Mouse (Mus musculus): ENCODE data around the gene Actn3. TPM values are rescaled to one million over a fixed set of nuclear protein-coding genes. Genes with fewer than 3 reads are reported as not detected.

Actn3 gene
- polyA plus RNA-seq, 1 experiment from 2014 or later: 1.2 TPM

- Histone ChIP-seq H3K9me3 (no peaks in the 10 kb centered on the region), H3K4me1 (replicated peaks) (peaks cover 10% of the 10 kb centered on the region; the same call in 1 of the 2 replicates), H3K9ac (peak within 1 kb of the TSS; percentile 50), H3K27me3 (replicated peaks) (no peaks in the 10 kb centered on the region), H3K27ac (no peak within 1 kb of the TSS), H3K4me3 (replicated peaks) (peak within 1 kb of the TSS; percentile 51), H3K4me2 (replicated peaks) (peak within 1 kb of the TSS; percentile 98), H3K36me3 (no peaks in the 10 kb centered on the region)
- ATAC-seq: peak; percentile 90
- WGBS: 2% methylated on average over 45 of the region's 45 CpGs
These were observed 22.9 kb downstream of the Actn3 start, which contains the start of gene Ctsf for GRCm38 (mm10) chr19:4854552-4855469. TSS of gene Ctsf (plus strand) at chr19:4855130.

DNA sequence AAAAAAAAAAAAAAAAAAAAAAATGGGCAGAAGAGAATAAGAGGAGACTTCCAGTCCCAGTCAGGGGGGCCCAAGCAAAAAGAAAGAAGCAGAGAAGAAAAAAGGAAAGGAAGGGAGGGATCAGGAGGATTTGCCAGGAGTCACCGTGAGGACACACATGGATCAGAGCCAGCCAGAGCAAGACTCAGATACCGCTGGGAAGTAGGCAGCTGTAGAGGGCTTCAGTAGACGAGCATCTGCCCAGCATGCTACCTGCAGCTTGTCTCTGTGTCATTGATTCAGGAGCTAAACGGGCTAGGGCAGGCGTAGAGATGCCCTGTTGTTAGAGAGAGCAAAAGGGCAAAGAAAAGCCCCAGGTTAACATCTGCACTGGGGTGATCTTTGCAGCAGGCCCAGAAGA, 27.4 kb downstream of the Actn3 start:
- ATAC-seq: no peak

GRCm38 (mm10) chr19:4849800-4850199, 27.9 kb downstream of the Actn3 start:
- no peak overlapping the region for H3K4me3 ChIP-seq (replicated peaks)
- no peak overlapping the region for H3K9ac ChIP-seq
- no peak for ATAC-seq
- no peaks in the 10 kb centered on the region for H3K36me3 ChIP-seq
- no peaks in the 10 kb centered on the region for H3K27me3 ChIP-seq (replicated peaks)
- H3K9me3 ChIP-seq: no peaks in the 10 kb centered on the region
- WGBS: 58% methylated on average over 4 of the region's 4 CpGs
- H3K27ac ChIP-seq: no peak overlapping the region
- peaks cover 3% of the 10 kb centered on the region; the same call in 1 of the 2 replicates for H3K4me1 ChIP-seq (replicated peaks)
- H3K4me2 ChIP-seq (replicated peaks): no peak overlapping the region

More for the DNA sequence above, 27.4 kb downstream of the Actn3 start:
- Histone ChIP-seq H3K4me2 (replicated peaks) (no peak overlapping the region), H3K9ac (no peak overlapping the region), H3K4me1 (replicated peaks) (peaks cover 5% of the 10 kb centered on the region; the same call in 1 of the 2 replicates), H3K9me3 (no peaks in the 10 kb centered on the region), H3K4me3 (replicated peaks) (no peak overlapping the region), H3K36me3 (no peaks in the 10 kb centered on the region), H3K27me3 (replicated peaks) (no peaks in the 10 kb centered on the region), H3K27ac (no peak overlapping the region)
- 50% methylated on average over 5 of the region's 5 CpGs for WGBS

- no peak overlapping the region for H3K9ac ChIP-seq
- no peaks in the 10 kb centered on the region for H3K9me3 ChIP-seq
- H3K4me1 ChIP-seq (replicated peaks): no peaks in the 10 kb centered on the region
- H3K4me2 ChIP-seq (replicated peaks): no peak overlapping the region
- no peaks in the 10 kb centered on the region for H3K27me3 ChIP-seq (replicated peaks)
- no peaks in the 10 kb centered on the region for H3K36me3 ChIP-seq
- no peak overlapping the region for H3K27ac ChIP-seq
- no peak overlapping the region for H3K4me3 ChIP-seq (replicated peaks)
- 26% methylated on average over 7 of the region's 7 CpGs for WGBS
- ATAC-seq: no peak
These were observed 30.2 kb downstream of the Actn3 start for GRCm38 (mm10) chr19:4847490-4847889.

DNA sequence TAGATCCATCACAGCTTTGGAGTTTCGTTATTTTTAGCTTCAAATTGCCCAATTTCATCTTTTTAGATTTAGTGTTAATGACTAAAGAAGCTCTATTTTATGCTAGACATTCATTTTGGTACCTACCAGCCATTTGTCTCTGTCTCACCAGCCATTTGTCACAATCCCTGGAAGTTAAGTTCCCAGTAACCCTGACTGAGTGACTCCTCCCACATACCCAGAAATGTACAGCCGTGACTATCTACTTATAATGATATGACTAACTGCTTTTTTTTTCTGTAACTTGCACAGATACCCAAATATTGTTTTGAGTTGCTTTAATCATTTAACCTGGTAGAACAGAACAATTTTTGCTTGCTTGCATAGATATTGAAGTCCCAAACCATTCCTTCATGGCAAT, 31.9 kb downstream of the Actn3 start:
- H3K27me3 ChIP-seq (replicated peaks): peaks cover 10% of the 10 kb centered on the region
- no peaks in the 10 kb centered on the region for H3K4me1 ChIP-seq (replicated peaks)
- no peaks in the 10 kb centered on the region for H3K36me3 ChIP-seq
- no peak overlapping the region for H3K4me2 ChIP-seq (replicated peaks)
- 66% methylated on average over 2 of the region's 2 CpGs for WGBS
- H3K9me3 ChIP-seq: no peaks in the 10 kb centered on the region
- no peak for ATAC-seq
- no peak overlapping the region for H3K9ac ChIP-seq
- H3K27ac ChIP-seq: no peak overlapping the region
- no peak overlapping the region for H3K4me3 ChIP-seq (replicated peaks)

GRCm38 (mm10) chr19:4842611-4843010, 35.1 kb downstream of the Actn3 start:
- Histone ChIP-seq H3K27ac (no peak overlapping the region), H3K4me3 (replicated peaks) (no peak overlapping the region), H3K9ac (no peak overlapping the region), H3K4me2 (replicated peaks) (no peak overlapping the region), H3K36me3 (no peaks in the 10 kb centered on the region), H3K27me3 (replicated peaks) (peaks cover 22% of the 10 kb centered on the region), H3K4me1 (replicated peaks) (peaks cover 17% of the 10 kb centered on the region), H3K9me3 (no peaks in the 10 kb centered on the region)
- 69% methylated on average over 2 of the region's 2 CpGs for WGBS
- ATAC-seq: no peak

GRCm38 (mm10) chr19:4840848-4841247, 36.9 kb downstream of the Actn3 start:
- 79% methylated on average over 9 of the region's 9 CpGs for WGBS
- peaks cover 22% of the 10 kb centered on the region for H3K27me3 ChIP-seq (replicated peaks)
- no peak overlapping the region for H3K27ac ChIP-seq
- peaks cover 23% of the 10 kb centered on the region for H3K4me1 ChIP-seq (replicated peaks)
- no peak for ATAC-seq
- H3K36me3 ChIP-seq: no peaks in the 10 kb centered on the region
- H3K9ac ChIP-seq: no peak overlapping the region
- no peak overlapping the region for H3K4me2 ChIP-seq (replicated peaks)
- H3K9me3 ChIP-seq: no peaks in the 10 kb centered on the region
- H3K4me3 ChIP-seq (replicated peaks): no peak overlapping the region

GRCm38 (mm10) chr19:4839149-4839548, 38.6 kb downstream of the Actn3 start, which contains the start of the genes Ccs and Ccdc87:
TSS of gene Ccs (minus strand) at chr19:4839332.
TSS of gene Ccdc87 (plus strand) at chr19:4839366.
- peak; percentile 99 for ATAC-seq
- WGBS: under 1% methylated on average over 25 of the region's 25 CpGs
- Histone ChIP-seq H3K27me3 (replicated peaks) (peaks cover 22% of the 10 kb centered on the region), H3K9ac (peak within 1 kb of the TSS; percentile 64), H3K4me3 (replicated peaks) (peak within 1 kb of the TSS; percentile 63), H3K27ac (no peak within 1 kb of the TSS), H3K9me3 (no peaks in the 10 kb centered on the region), H3K4me2 (replicated peaks) (peak within 1 kb of the TSS; percentile 96), H3K4me1 (replicated peaks) (peaks cover 23% of the 10 kb centered on the region), H3K36me3 (no peaks in the 10 kb centered on the region)

GRCm38 (mm10) chr19:4838526-4839140, 39.1 kb downstream of the Actn3 start:
- Histone ChIP-seq H3K4me1 (replicated peaks) (peaks cover 23% of the 10 kb centered on the region), H3K9me3 (no peaks in the 10 kb centered on the region), H3K27me3 (replicated peaks) (peaks cover 22% of the 10 kb centered on the region), H3K9ac (peak overlapping the region; percentile 64), H3K27ac (no peak overlapping the region), H3K4me3 (replicated peaks) (peak overlapping the region; percentile 63), H3K36me3 (no peaks in the 10 kb centered on the region), H3K4me2 (replicated peaks) (peak overlapping the region; percentile 96)
- ATAC-seq: peak; percentile 52
- 26% methylated on average over 10 of the region's 10 CpGs for WGBS

DNA sequence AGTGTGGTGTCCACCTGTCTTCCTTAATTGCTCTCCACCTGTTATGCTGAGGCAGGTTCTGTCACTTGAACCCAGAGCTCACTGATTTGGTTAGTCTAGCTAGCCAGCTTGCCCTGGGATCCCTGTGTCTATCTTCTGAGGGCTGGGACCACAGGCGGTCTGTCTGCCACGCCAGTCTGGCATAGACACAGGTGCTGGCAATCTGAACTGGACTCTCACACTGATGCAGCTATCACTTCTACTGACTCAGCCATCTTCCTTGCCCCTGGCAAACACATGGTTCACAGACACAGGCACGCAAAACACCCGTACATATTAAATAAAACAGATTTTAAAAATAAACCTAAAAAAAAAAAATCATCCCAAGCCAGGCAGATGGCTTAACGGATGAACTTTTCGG, 40.7 kb downstream of the Actn3 start:
- 93% methylated on average over 6 of the region's 6 CpGs for WGBS
- no peaks in the 10 kb centered on the region for H3K36me3 ChIP-seq
- ATAC-seq: no peak
- no peak overlapping the region for H3K4me3 ChIP-seq (replicated peaks)
- H3K9me3 ChIP-seq: no peaks in the 10 kb centered on the region
- no peak overlapping the region for H3K4me2 ChIP-seq (replicated peaks)
- no peak overlapping the region for H3K27ac ChIP-seq
- peaks cover 22% of the 10 kb centered on the region for H3K27me3 ChIP-seq (replicated peaks)
- peaks cover 23% of the 10 kb centered on the region for H3K4me1 ChIP-seq (replicated peaks)
- no peak overlapping the region for H3K9ac ChIP-seq

DNA sequence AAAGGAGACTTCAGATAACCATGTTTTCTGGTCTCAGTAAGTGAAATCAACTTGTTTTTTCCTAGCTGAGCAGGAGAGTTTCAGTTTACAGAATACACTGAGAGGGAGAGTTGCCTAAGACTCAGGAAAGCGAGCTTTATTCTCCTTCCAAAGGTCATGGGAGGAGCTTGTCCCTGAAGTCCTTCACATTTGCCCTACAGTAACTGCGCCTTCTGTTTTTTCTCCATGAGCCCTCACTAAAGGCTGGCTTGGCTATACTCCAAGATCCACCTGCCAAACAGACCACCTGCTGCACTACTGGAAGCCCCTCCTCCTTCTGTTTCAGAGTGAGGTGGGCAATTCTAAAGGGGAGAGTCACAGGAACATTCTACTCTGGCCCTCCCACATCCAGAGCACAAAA, 41.6 kb downstream of the Actn3 start:
- WGBS: 62% methylated on average over 2 of the region's 2 CpGs
- H3K36me3 ChIP-seq: no peaks in the 10 kb centered on the region
- H3K27me3 ChIP-seq (replicated peaks): peaks cover 14% of the 10 kb centered on the region
- ATAC-seq: no peak
- no peak overlapping the region for H3K4me3 ChIP-seq (replicated peaks)
- H3K4me1 ChIP-seq (replicated peaks): peaks cover 23% of the 10 kb centered on the region
- no peak overlapping the region for H3K4me2 ChIP-seq (replicated peaks)
- no peak overlapping the region for H3K27ac ChIP-seq
- H3K9me3 ChIP-seq: no peaks in the 10 kb centered on the region
- no peak overlapping the region for H3K9ac ChIP-seq

DNA sequence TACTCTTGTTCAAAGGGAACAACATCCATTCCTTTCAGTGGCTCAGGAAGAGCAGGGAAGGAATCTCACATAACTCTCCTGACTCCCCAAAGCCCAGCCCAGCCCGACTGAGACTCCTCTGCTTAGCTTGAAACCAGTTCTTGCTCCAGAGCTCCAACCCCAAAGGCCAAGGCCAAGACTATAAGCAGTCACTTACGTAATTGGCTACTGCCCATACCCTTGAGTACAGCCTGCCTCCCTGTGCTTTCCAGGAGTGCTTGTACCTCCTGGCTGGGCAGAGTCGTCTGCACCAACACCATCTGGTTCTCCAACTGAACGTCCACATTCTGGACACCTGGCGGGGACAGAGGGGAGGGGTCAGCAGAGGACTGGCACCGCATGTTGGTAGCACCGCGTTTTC, 43.7 kb downstream of the Actn3 start:
- no peak for ATAC-seq
- 82% methylated on average over 8 of the region's 8 CpGs for WGBS
- Histone ChIP-seq H3K9me3 (no peaks in the 10 kb centered on the region), H3K4me1 (replicated peaks) (peaks cover 16% of the 10 kb centered on the region), H3K9ac (no peak overlapping the region), H3K27ac (no peak overlapping the region), H3K36me3 (no peaks in the 10 kb centered on the region; the same call in 1 of the 2 replicates), H3K27me3 (replicated peaks) (no peaks in the 10 kb centered on the region), H3K4me2 (replicated peaks) (no peak overlapping the region), H3K4me3 (replicated peaks) (no peak overlapping the region)

Data from intestine, embryonic 15.5 days (tissue).